Mouse (Mus musculus) CH12.LX (cell line): Measurements from ENCODE around the gene Rps26. TPM values are rescaled to one million over a fixed set of nuclear protein-coding genes. Genes with fewer than 3 reads are reported as not detected.

Experiments used
- DNase-seq: peaks from one replicate; pipeline ENCODE4 v3.0.0-alpha.2; 2013; ENCODE audit errors: extremely low read depth
- H3K27ac ChIP-seq: 2 replicates; pipeline ENCODE4 v1.5.1; 2012; ENCODE audit warnings: low read depth, mild to moderate bottlenecking, control low read depth, moderate library complexity; ENCODE audit not compliant: insufficient read depth
- H3K27me3 ChIP-seq: replicated peaks from 2 replicates; pipeline ENCODE3; 2012; ENCODE audit warnings: inconsistent platforms
- H3K36me3 ChIP-seq, 2 experiments: replicated peaks in 1 of 2; 2 replicates each; pipeline versions ENCODE3 to v1.6.1; 2012; ENCODE audit warnings: inconsistent platforms in 1 of 2, low read length in 1 of 2, mild to moderate bottlenecking in 1 of 2, mixed read lengths in 1 of 2, moderate library complexity in 1 of 2; ENCODE audit not compliant: control insufficient read depth in 1 of 2, insufficient read depth in 1 of 2
- H3K4me1 ChIP-seq, 2 experiments: 2 replicates each; pipeline ENCODE4 v1.6.1; 2012; ENCODE audit warnings: inconsistent platforms in 1 of 2, moderate library complexity in 1 of 2; ENCODE audit not compliant: insufficient read depth in 2 of 2, control insufficient read depth in 1 of 2
- H3K4me2 ChIP-seq: 2 replicates; pipeline ENCODE4 v1.6.1; 2012; ENCODE audit warnings: low read depth, mild to moderate bottlenecking, control low read depth; ENCODE audit not compliant: poor library complexity, insufficient read depth, severe bottlenecking
- H3K4me3 ChIP-seq, 3 experiments: fragments of 150-350 bp in 1 of 3; sonication (generic) in 1 of 3; replicated peaks in 1 of 3; 2 replicates each; pipeline versions ENCODE3 to v1.5.1; 2011 to 2012; ENCODE audit warnings: low read depth in 2 of 3, low read length in 2 of 3, mild to moderate bottlenecking in 2 of 3, moderate library complexity in 2 of 3, control low read depth in 1 of 3, improper control_type of control experiment in 1 of 3, inconsistent platforms in 1 of 3, mixed read lengths in 1 of 3; ENCODE audit not compliant: poor library complexity in 1 of 3
- H3K79me2 ChIP-seq: replicated peaks from 2 replicates; pipeline ENCODE4 v1.6.1; 2012; ENCODE audit warnings: mild to moderate bottlenecking, moderate library complexity; ENCODE audit not compliant: control insufficient read depth, poor library complexity, insufficient read depth, severe bottlenecking; ENCODE audit errors: extremely low read depth
- H3K9ac ChIP-seq: 2 replicates; pipeline ENCODE4 v1.6.1; 2012; ENCODE audit warnings: low read depth, mild to moderate bottlenecking, control low read depth, moderate library complexity; ENCODE audit not compliant: insufficient read depth
- H3K9me3 ChIP-seq: replicated peaks from 2 replicates; pipeline ENCODE3; 2012; ENCODE audit warnings: low read length, inconsistent platforms, mixed read lengths
- BHLHE40 ChIP-seq: IDR thresholded peaks from 2 replicates; pipeline ENCODE4 v1.6.1; 2011; ENCODE audit warnings: mild to moderate bottlenecking, low read depth, low read length, improper control_type of control experiment
- CHD1 ChIP-seq: IDR thresholded peaks from 2 replicates; pipeline ENCODE4 v1.6.1; 2012; ENCODE audit warnings: low read depth, low read length, improper control_type of control experiment, inconsistent platforms
- CHD2 ChIP-seq: IDR thresholded peaks from 2 replicates; pipeline ENCODE4 v1.6.1; 2011; ENCODE audit warnings: low read length, improper control_type of control experiment
- E2F4 ChIP-seq: IDR thresholded peaks from 2 replicates; pipeline ENCODE4 v1.6.1; 2011; ENCODE audit warnings: low read depth, low read length, improper control_type of control experiment; ENCODE audit not compliant: insufficient replicate concordance
- ELF1 ChIP-seq: IDR thresholded peaks from 2 replicates; pipeline ENCODE4 v1.6.1; 2014; ENCODE audit warnings: low read depth, mild to moderate bottlenecking, inconsistent platforms, low read length, improper control_type of control experiment
- EP300 ChIP-seq: IDR thresholded peaks from 2 replicates; pipeline ENCODE4 v1.6.1; 2011; ENCODE audit warnings: low read length, improper control_type of control experiment
- ETS1 ChIP-seq: conservative IDR thresholded peaks from 2 replicates; pipeline ENCODE4 v1.6.1; 2012; ENCODE audit warnings: low read depth, mild to moderate bottlenecking, inconsistent platforms, low read length, improper control_type of control experiment, moderate library complexity
- HCFC1 ChIP-seq: IDR thresholded peaks from 2 replicates; pipeline ENCODE4 v1.6.1; 2012; ENCODE audit warnings: low read depth, mild to moderate bottlenecking, inconsistent platforms, low read length, improper control_type of control experiment
- IRF4 ChIP-seq: IDR thresholded peaks from 2 replicates; pipeline ENCODE4 v1.6.1; 2014; ENCODE audit warnings: low read depth, mild to moderate bottlenecking, inconsistent platforms, low read length, improper control_type of control experiment
- JUN ChIP-seq: IDR thresholded peaks from 2 replicates; pipeline ENCODE4 v1.6.1; 2011; ENCODE audit warnings: low read depth, mild to moderate bottlenecking, low read length, improper control_type of control experiment, moderate library complexity; ENCODE audit not compliant: insufficient read depth
- JUND ChIP-seq: conservative IDR thresholded peaks from 2 replicates; pipeline ENCODE4 v1.6.1; 2011; ENCODE audit warnings: low read depth, low read length, improper control_type of control experiment
- KAT2A ChIP-seq: IDR thresholded peaks from 2 replicates; pipeline ENCODE4 v1.6.1; 2012; ENCODE audit warnings: low read length, improper control_type of control experiment, inconsistent platforms; ENCODE audit not compliant: insufficient replicate concordance
- MAFK ChIP-seq: IDR thresholded peaks from 2 replicates; pipeline ENCODE4 v1.6.1; 2011; ENCODE audit warnings: low read length, improper control_type of control experiment; ENCODE audit not compliant: insufficient replicate concordance
- MAX ChIP-seq: IDR thresholded peaks from 2 replicates; pipeline ENCODE4 v1.6.1; 2011; ENCODE audit warnings: low read length, improper control_type of control experiment
- MEF2A ChIP-seq: IDR thresholded peaks from 2 replicates; pipeline ENCODE4 v1.6.1; 2014; ENCODE audit warnings: low read depth, mild to moderate bottlenecking, inconsistent platforms, low read length, improper control_type of control experiment, borderline replicate concordance
- MXI1 ChIP-seq: IDR thresholded peaks from 2 replicates; pipeline ENCODE4 v1.6.1; 2011; ENCODE audit warnings: mild to moderate bottlenecking, low read depth, low read length, improper control_type of control experiment
- MYC ChIP-seq: IDR thresholded peaks from 2 replicates; pipeline ENCODE4 v1.6.1; 2011; ENCODE audit warnings: low read depth, mild to moderate bottlenecking, improper control_type of control experiment, low read length
- NELFE ChIP-seq: IDR thresholded peaks from 2 replicates; pipeline ENCODE4 v1.6.1; 2011; ENCODE audit warnings: low read depth, low read length, improper control_type of control experiment
- NRF1 ChIP-seq: IDR thresholded peaks from 2 replicates; pipeline ENCODE4 v1.6.1; 2014; ENCODE audit warnings: low read depth, mild to moderate bottlenecking, inconsistent platforms, low read length, improper control_type of control experiment, moderate library complexity
- PAX5 ChIP-seq: IDR thresholded peaks from 2 replicates; pipeline ENCODE4 v1.6.1; 2012; ENCODE audit warnings: low read length, inconsistent platforms, mixed read lengths
- POLR2AphosphoS2 ChIP-seq: IDR thresholded peaks from 2 replicates; pipeline ENCODE4 v1.6.1; 2011; ENCODE audit warnings: low read depth, low read length, improper control_type of control experiment
- RCOR1 ChIP-seq: conservative IDR thresholded peaks from 2 replicates; pipeline ENCODE4 v1.6.1; 2012; ENCODE audit warnings: low read depth, mild to moderate bottlenecking, inconsistent platforms, low read length, improper control_type of control experiment
- SIN3A ChIP-seq: IDR thresholded peaks from 2 replicates; pipeline ENCODE4 v1.6.1; 2012; ENCODE audit warnings: low read length, improper control_type of control experiment, inconsistent platforms
- TCF12 ChIP-seq: IDR thresholded peaks from 2 replicates; pipeline ENCODE4 v1.6.1; 2014; ENCODE audit warnings: low read depth, mild to moderate bottlenecking, inconsistent platforms, low read length, improper control_type of control experiment
- USF1 ChIP-seq: IDR thresholded peaks from 2 replicates; pipeline ENCODE4 v1.6.1; 2014; ENCODE audit warnings: low read depth, mild to moderate bottlenecking, inconsistent platforms, low read length, improper control_type of control experiment
- USF2 ChIP-seq: conservative IDR thresholded peaks from 2 replicates; pipeline ENCODE4 v1.6.1; 2011; ENCODE audit warnings: low read depth, low read length, improper control_type of control experiment
- ZC3H11A ChIP-seq: IDR thresholded peaks from 2 replicates; pipeline ENCODE4 v1.6.1; 2012; ENCODE audit warnings: low read depth, mild to moderate bottlenecking, inconsistent platforms, low read length, improper control_type of control experiment
- ZKSCAN1 ChIP-seq: IDR thresholded peaks from 2 replicates; pipeline ENCODE4 v1.6.1; 2012; ENCODE audit warnings: low read depth, inconsistent platforms, low read length, improper control_type of control experiment, borderline replicate concordance
- ZNF384 ChIP-seq: IDR thresholded peaks from 2 replicates; pipeline ENCODE4 v1.6.1; 2012; ENCODE audit warnings: low read depth, low read length, improper control_type of control experiment, inconsistent platforms
- dilution Hi-C: fragments of 300-500 bp; cut with MboI; formaldehyde crosslinking; loops from 2 replicates; pipeline ENCODE4 v1.14.3; 2020; ENCODE audit warnings: low sequenced_read_pairs; ENCODE audit not compliant: extremely low pct_unique_long_range_greater_than_20kb, extremely low pct_ligation_motif_present
- in situ Hi-C: fragments of 300-500 bp; cut with MboI; formaldehyde crosslinking; loops from 3 replicates; pipeline ENCODE4 v1.14.3; 2019; ENCODE audit warnings: low sequenced_read_pairs, low pct_ligation_motif_present, low pct_unique_long_range_greater_than_20kb, mixed read lengths
- polyA plus RNA-seq: library from polyadenylated mRNA; unstranded; fragments of >175 nt; gene quantifications from 2 replicates; pipeline ENCODE4 v1.2.1, GENCODE M21; 2012; ENCODE audit warnings: low read depth; ENCODE audit not compliant: insufficient read length
- total RNA-seq, 2 experiments: library from RNA; depleted of rRNA; stranded (reverse); fragments of 300-350 nt in 1 of 2; fragments of >200 nt in 1 of 2; gene quantifications; 2 replicates each; pipeline ENCODE4 v1.2.3; 2012 to 2014

The Rps26 gene
- total and polyA plus RNA-seq, 3 experiments = 1,906 to 2,987 (median 2,220) TPM

DNA sequence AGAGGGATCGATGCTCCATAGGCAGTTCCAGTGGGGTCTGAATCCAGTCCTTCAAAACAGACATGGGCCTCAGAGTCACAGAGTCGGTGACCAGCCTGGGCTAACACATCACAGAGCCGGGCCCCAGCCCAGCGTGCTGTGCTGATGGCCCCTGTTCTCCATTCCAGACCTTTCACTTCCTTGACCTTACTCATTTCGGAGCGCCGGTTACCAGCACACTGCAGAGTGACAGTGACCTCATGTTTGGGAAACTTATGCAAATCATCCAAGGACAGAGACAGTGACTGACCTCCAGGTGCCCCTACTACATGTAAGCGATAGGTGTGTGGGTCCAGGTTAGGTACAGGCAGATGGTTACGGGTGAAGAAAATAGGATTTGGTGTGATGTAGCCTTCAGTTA is 44.6 kb upstream of the Rps26 start:
- no peaks in the 10 kb centered on the region for H3K9me3 ChIP-seq
- no peaks in the 10 kb centered on the region for H3K79me2 ChIP-seq
- dilution Hi-C loops = no loop called here
- peak; percentile 75 for TF ChIP-seq TCF12
- TF ChIP-seq E2F4 = no peak
- TF ChIP-seq MXI1 = peak; percentile 40
- TF ChIP-seq RCOR1 = no peak
- peak; percentile 81 for TF ChIP-seq EP300
- TF ChIP-seq MAX = peak; percentile 43; the same call in 1 of the 2 replicates
- TF ChIP-seq NRF1 = no peak
- peak; percentile 77; the same call in 1 of the 2 replicates for TF ChIP-seq MEF2A
- no peak for TF ChIP-seq CHD1
- peak; percentile 79 for TF ChIP-seq ETS1
- no peak for TF ChIP-seq KAT2A
- TF ChIP-seq JUN = peak; percentile 81
- TF ChIP-seq ZNF384 = no peak
- TF ChIP-seq NELFE = no peak
- TF ChIP-seq USF2 = no peak
- TF ChIP-seq MYC = no peak
- TF ChIP-seq ZKSCAN1 = no peak
- TF ChIP-seq USF1 = no peak
- TF ChIP-seq SIN3A = 0 out of 2 replicates have a peak, but pooled peaks have one; percentile 44
- TF ChIP-seq PAX5 = no peak
- peak; percentile 92 for TF ChIP-seq IRF4
- no peak; the same call in 1 of the 2 replicates for TF ChIP-seq MAFK
- TF ChIP-seq JUND = peak; percentile 65; the same call in 1 of the 2 replicates
- TF ChIP-seq ELF1 = 0 out of 2 replicates have a peak, but pooled peaks have one; percentile 14
- peak; percentile 92 for TF ChIP-seq BHLHE40
- TF ChIP-seq HCFC1 = peak; percentile 21; the same call in 1 of the 2 replicates
- TF ChIP-seq ZC3H11A = no peak
- TF ChIP-seq CHD2 = 0 out of 2 replicates have a peak, but pooled peaks have one; percentile 11
- no peak for TF ChIP-seq POLR2AphosphoS2
- TF ChIP-seq, all 38 proteins: peak for 14
- Histone ChIP-seq H3K4me1 (peaks cover 16 to 46% of the 10 kb centered on the region in 2 experiments), H3K4me3 (peak overlapping the region in 1 of 3 experiments; percentile 17), H3K27ac (peak overlapping the region; percentile 31; the same call in 1 of the 2 replicates), H3K4me2 (0 out of 2 replicates have a peak overlapping the region, but pooled peaks have one; percentile 2), H3K27me3 (peaks cover 4% of the 10 kb centered on the region), H3K36me3 (peaks cover 0 to 17% of the 10 kb centered on the region in 2 experiments), H3K9ac (no peak overlapping the region)
- no peak for DNase-seq
- in situ Hi-C loops = loop anchor here (5.0 kb wide), 1 partner anchor 44 kb away; the partner anchor contains the start of gene Rps26
